Mouse (Mus musculus): Measurements from ENCODE around the gene Plekha3. TPM values are rescaled to one million over a fixed set of nuclear protein-coding genes. Genes with fewer than 3 reads are reported as not detected.

The Plekha3 gene
- polyA plus RNA-seq, 2 experiments = 3.1 to 3.9 TPM

DNA sequence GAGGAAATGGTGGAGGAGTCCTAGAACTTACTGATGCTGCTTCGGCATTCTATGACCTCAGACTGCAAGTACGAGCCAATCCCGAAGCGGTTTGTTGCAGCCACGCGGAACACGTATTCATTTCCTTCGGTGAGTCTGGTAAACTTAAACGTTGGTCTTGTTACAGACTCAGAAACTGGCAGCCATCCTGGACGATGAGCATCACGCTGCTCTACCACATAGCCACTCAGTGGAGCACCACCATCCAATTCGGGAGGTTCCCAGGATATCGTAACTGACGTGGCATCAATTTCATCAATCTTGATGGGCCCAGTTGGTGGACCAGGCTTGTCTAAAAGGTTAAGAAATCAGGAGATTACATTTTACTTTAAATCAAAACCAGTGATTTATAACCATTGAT lies 44.6 kb downstream of the Plekha3 start:
- H3K4me1 ChIP-seq (replicated peaks; ENCODE audit: control insufficient read depth in 2 of 2, insufficient read depth in 2 of 2, low read length in 1 of 2) = no peaks in the 10 kb centered on the region
- no peaks in the 10 kb centered on the region for H3K27me3 ChIP-seq (ENCODE audit: control insufficient read depth, insufficient read depth, low read length)
- no peak overlapping the region for H3K9ac ChIP-seq (replicated peaks)
- H3K9me3 ChIP-seq (ENCODE audit: control insufficient read depth, low read length) = no peaks in the 10 kb centered on the region; the same call in 1 of the 2 replicates
- 82% methylated on average over 14 of the region's 14 CpGs for WGBS (ENCODE audit: insufficient replicate concordance)
- H3K36me3 ChIP-seq (replicated peaks; ENCODE audit: control insufficient read depth, insufficient read depth, low read depth) = no peaks in the 10 kb centered on the region
- H3K27ac ChIP-seq = no peak overlapping the region
- ATAC-seq (ENCODE audit: insufficient read depth) (no peak), DNase-seq (ENCODE audit: low read depth in 3 of 3, low spot score in 3 of 3) (no peak)
- no peak overlapping the region for H3K4me2 ChIP-seq (ENCODE audit: low read depth)
- no peak overlapping the region for H3K4me3 ChIP-seq (ENCODE audit: insufficient read depth in 1 of 2, low read depth in 2 of 2, low read length in 2 of 2)
- TF ChIP-seq EP300 (IDR thresholded peaks at IDR 0.05; ENCODE audit: low read depth) = no peak
- TF ChIP-seq CTCF (IDR thresholded peaks at IDR 0.05; ENCODE audit: low read depth) = no peak

Other genes starting within 250 kb of the Plekha3 start
- gene Prkra, start 27.3 kb upstream of the Plekha3 start, polyA plus RNA-seq (2012; rRNA removed) = 3.9 and 6.5 TPM in 2 replicates
- 6.5 and 9.6 TPM in 2 replicates for gene Prkra, start 27.3 kb upstream of the Plekha3 start, polyA plus RNA-seq (2014; fragmentation: Nextera tagmentation; extraction: Ambion mirVana)
- gene Pjvk, start 26.8 kb upstream of the Plekha3 start, polyA plus RNA-seq (2012; rRNA removed) = not detected in 2 replicates
- gene Pjvk, start 26.8 kb upstream of the Plekha3 start, polyA plus RNA-seq (2014; fragmentation: Nextera tagmentation; extraction: Ambion mirVana) = not detected in 2 replicates
- 1.3 and 2.5 TPM in 2 replicates for gene Fkbp7, start 2.2 kb upstream of the Plekha3 start, polyA plus RNA-seq (2012; rRNA removed)
- 4.2 and 4.8 TPM in 2 replicates for gene Fkbp7, start 2.2 kb upstream of the Plekha3 start, polyA plus RNA-seq (2014; fragmentation: Nextera tagmentation; extraction: Ambion mirVana)